Mouse (Mus musculus): ENCODE results near the gene Peli3.

The Peli3 gene

GRCm38 (mm10) chr19:4908107-4908506 lies 34.8 kb downstream of the Peli3 start:
- DNase-seq: peak; percentile 49

DNA sequence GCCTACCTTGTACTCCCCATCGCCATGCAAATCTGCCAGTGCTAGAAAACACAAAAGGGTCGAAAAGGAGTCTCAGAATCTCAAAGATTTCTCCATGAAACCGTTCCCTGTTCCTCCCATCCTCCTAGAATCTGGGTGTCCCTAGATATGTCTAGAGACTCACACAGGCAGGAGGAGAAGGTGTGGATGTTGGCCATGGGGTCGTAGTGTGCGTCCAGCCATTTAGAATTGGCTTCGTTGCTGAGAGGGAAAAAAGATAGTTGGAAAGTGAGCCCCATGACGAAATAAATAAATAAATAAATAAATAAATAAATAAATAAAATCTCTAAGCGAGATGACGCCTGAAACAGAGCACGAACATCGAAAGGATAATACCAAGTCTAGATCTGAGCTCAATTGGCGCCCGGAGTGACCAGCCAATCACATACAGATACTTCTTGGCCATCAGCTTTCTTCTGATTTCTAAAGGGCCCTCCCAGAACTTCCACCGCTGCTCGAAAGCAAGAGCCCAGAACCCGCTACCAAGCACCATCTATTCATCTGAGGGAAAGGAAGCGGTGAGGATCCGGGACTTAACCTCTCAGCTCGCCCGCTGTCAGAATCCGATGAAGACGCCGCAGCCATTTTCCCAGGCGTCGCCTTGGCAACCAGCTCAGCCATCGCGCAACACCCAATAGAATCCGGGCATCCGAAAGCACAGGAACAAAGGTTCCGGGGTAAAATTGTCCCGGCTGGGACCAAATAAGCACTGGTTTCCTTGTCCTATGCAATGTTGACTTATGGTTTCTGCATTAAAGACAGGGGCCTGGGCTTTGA lies 36.7 kb downstream of the Peli3 start, which contains the start of gene Bbs1:
Gene Bbs1, minus strand, starts transcription at position 650 of the 816 bp plus-strand sequence.
- DNase-seq: peak; percentile 80

DNA sequence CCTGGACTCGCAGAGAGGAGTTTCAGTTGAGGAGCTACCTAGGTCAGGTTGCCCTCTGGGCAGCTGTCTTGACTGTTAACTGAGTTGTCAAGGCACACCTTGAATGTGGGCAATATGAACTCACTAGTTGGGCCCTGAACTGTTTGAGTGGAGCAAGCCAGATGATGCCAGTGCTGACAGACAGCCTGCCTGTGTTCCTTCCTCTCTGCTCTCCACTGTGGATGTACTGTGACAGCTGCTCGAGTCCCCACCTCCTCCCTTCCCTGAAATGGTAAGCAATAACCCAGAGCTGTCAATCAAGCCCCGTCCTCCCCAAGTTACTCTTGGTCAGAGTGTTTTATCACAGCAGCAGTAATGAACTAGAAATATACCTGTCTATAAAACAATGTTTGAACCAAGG lies 43.0 kb downstream of the Peli3 start:
- no peak for DNase-seq

DNA sequence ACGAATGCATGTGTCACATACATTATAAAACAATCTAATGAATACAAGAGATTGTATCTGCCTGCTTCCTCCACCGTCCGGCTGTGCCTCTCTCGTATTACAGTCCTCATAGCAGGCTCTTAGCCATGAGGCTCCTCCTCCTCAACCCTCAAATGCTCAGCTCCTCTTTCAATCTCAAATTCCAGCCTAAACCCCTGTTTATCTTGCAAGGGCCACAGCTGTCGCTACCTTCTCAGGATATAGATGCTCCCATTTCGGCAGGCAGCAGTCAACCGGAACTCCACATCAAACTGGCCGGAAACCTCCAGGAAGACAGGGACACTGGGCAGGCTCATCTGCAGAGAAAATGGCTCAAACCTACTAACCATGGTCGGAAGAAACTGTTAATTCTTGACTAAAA lies 44.0 kb downstream of the Peli3 start:
- DNase-seq: no peak

DNA sequence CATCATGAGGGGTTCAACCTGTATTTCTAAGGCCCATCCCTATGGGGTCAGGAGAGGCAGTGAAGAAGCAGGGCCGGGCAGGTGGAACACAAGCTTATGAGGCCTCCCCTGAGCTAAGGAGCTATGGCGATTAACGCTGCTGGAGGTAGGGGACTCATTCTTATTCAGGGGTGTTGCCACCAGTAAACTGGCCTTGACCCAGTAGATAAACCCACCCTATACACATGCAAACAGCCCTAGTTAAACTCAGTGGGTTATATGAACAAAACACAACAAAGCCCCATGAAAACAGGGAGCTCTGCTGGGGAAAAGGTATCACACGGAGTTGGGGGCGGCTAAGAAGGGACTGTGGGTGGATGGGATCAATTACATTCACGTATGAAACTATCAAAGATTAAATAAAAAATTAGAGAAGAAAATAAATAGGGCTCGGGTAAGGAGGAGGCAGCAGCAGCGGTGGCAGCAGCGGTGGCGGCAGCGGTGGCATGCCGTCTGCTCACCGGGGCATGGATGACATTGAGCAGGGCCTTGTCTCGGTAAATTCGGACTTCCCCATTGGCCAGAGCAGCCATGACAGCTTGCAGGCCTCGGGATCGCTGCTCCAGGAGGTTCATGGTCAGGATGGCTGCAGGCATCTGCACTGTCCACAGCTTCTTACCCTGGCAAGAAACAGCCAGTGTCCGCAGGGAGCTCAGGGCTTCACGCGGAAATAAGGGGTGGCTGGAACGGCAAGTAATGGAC lies 46.0 kb downstream of the Peli3 start:
- DNase-seq: no peak

GRCm38 (mm10) chr19:4891798-4892197 lies 51.1 kb downstream of the Peli3 start:
- no peak for DNase-seq

DNA sequence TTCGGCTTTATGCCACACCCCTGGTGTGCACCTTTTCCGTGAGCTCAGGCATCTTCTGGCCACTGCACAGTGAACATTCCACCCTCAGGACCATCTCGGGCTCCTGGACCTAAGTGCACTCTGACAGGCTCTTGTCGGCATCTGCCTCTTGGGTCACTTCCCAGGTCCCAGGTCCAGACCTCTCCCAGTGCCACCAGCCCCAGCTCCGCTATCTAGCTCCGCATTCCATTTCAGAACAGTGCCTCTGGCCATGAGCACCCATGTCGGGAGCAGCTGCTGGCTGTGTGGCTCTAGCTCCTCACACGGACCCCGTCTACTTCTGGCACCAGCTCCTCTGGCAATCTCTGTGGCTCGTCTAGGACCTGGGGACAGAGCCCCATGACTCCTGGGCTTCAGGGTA lies 53.1 kb downstream of the Peli3 start:
- DNase-seq: no peak

DNA sequence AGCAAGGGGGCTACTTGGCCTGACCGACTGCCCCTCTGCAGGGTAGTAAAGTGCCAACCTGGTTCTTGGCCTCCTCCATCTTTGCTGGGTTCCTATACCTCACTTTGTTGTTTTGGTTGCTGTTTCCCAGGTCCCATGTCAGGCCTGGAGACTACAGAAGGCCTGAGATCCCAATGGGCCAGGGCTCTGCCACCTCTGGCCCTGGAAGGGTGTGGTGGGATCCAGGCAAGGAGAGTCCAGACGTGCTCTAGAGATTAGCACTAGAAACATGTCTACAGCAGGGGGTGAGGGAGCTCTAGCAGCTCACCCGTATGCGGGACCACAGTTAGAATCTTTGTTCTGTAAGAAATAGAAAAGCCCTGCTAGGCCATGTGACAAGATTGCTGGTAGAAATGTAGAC lies 59.0 kb downstream of the Peli3 start:
- no peak for DNase-seq

Measured in thymus, postnatal 14 days (tissue).